Mouse (Mus musculus): ENCODE results near the gene Krtcap3. TPM values are rescaled to one million over a fixed set of nuclear protein-coding genes. Genes with fewer than 3 reads are reported as not detected.

The Krtcap3 gene
- total RNA-seq, 2 experiments from 2014 or later = 2.2 to 4.0 TPM

DNA sequence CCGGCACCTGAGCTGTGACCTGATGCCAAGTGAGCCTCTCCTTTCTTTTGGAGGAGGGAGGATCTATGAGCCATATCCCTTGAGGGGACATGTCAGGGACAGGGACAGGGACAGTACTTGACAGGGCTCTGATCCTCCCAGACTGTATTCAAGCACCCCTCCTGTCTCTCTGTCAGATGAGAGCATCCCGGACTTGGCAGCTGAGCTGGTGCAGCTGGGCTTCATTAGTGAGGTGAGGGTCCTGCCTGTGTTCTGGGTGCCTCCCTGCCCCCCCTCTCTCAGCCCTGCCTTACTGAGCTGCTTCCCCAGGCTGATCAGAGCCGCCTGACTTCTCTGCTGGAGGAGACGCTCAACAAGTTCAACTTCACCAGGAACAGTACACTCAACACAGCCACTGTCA, 775 bp upstream of the Krtcap3 start:
- DNase-seq (ENCODE audit: low spot score in 2 of 2) = no peak
- intact Hi-C loops (cut with DNase I) = no loop called here

DNA sequence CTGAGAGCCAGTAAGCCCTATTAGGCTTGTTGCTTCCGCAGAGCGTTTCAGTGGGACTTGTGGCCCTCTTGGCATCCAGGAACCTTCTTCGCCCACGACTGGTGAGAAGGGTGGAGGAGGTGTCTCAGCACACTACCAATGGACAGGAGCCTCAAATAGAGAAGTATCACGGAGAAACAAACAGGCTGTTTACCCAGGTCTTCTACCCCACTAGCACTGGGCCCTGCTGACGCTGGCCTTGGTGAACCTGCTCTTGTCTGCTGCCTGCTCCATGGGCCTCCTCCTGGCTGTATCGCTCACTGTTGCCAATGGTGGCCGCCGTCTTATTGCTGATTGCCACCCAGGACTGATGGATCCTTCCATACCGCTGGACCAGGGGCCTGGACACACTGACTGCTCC, 660 bp downstream of the Krtcap3 start:
- intact Hi-C loops (cut with DNase I) = no loop called here
- DNase-seq (ENCODE audit: low spot score in 2 of 2) = peak in 1 of 2 experiments; percentile 17

DNA sequence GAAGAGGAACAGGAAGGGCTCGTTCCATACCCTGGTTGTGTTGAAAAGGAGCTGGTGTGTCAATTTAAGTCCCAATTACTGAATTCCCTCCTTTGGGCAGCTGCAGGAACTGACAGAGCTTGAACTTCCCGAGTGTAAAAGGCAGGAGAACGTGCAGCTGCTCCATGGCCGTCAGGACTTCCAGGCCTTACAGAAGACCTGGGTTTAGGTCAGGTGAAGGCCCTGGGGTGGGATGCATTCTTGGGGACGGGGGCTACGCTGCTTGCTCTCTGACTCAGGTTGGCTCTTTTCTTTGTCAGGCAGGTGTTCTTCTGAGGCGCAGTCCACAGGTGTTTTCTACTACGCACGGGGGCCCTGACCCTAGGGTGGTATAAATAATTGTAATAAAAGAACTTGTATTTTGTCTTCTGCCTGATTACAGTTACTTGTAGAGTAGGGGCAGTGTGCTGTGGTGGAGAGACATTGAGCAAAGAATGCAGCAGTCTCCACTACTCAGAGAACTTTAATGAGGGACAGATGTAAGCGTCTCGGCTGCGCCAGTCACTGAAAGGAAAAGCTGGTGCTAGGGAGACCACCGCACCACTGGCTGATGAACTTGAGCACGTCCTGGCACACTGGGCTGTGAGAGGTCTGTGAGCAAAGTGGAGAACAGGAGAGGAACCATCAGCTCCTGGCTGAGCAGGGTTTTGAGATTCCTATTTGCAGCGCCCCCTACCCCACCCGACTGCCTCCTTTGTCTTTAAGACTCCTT, 1.5 kb downstream of the Krtcap3 start:
- intact Hi-C loops (cut with DNase I) = no loop called here
- no peak for DNase-seq (ENCODE audit: low spot score in 2 of 2)

DNA sequence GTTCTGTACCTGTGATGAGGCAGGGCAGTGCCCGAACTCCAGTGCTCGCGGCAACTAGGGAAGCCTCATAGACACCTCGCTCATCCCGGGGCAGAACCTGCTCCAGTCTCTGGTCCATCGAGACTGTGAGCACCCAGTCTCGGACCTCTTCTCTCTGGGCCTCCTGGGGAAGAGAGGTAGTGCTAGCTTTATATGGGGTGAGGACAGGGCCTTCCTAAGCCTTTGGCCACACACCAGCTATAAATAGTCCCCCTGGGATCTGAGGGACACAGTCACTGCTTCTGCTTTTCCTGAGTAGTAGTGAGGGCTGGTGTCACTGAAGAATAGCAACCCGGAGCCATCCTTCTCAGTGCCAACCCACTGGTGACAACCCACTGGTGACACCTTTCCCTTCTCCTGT, 2.3 kb downstream of the Krtcap3 start:
- intact Hi-C loops (cut with DNase I) = no loop called here
- DNase-seq (ENCODE audit: low spot score in 2 of 2) = no peak

DNA sequence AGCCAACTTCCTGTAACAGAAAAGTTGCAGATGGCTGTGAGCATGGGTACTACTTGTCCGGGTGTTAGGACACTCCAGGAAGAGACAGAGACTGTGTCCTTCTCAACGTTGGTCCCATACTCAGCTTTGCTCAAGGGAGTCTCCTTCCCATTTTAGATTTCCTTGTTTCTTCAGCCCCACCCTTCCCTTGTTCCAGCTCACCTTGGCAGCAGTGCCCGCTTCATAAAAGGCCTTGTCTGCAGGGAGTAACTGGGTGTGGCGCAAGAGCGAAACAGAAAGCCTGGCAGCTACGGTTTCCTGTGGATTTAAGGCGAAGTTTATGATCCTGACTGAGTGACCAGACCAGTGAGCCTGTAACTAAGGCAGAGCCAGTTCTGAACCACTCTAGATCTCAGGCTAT, 3.0 kb downstream of the Krtcap3 start:
- intact Hi-C loops (cut with DNase I) = no loop called here

DNA sequence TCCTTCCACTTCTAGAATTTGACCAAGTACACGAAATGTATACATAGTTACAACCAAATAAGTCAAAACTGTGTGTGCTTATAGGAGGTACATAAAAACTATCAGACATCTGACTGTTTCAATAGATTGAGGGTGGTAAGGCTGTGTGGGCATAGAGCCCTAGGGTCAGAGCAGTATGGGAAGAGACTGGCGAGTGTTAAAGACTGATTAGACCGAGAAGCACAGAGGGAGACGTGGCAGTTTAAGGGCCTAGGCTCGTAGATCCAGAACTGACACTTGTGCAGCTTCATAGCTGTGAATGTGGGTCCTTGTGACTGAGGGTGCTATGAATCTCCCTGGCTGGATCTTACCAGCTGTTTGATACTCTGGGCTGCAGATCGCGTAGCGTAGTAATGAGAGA, 3.4 kb downstream of the Krtcap3 start:
- intact Hi-C loops (cut with DNase I) = no loop called here

More for the DNA sequence above, 3.0 kb downstream of the Krtcap3 start:
- DNase-seq (ENCODE audit: low spot score in 2 of 2) = no peak

DNA sequence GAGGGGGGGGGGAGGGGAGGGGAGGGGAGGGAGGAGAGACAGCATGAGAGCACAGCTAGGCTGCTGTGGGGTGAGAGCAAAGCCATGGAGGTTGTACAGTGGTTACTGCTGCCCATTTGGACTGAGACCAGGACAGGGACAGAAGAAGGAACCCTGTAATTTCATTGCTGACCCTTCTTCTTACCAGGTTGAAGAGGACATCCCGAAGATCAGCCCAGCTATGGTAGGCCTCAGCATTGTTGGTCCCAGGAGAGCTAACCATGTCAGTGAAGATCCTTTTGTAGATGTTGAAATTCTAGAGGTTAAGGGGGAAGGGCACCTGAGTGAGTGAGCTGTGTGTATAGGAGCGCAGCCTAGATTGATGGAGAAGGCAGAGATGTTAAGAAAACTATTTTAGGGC, 3.9 kb downstream of the Krtcap3 start:
- DNase-seq (ENCODE audit: low spot score in 2 of 2) = no peak
- intact Hi-C loops (cut with DNase I) = no loop called here

More for the DNA sequence above, 3.4 kb downstream of the Krtcap3 start:
- no peak for DNase-seq (ENCODE audit: low spot score in 2 of 2)

DNA sequence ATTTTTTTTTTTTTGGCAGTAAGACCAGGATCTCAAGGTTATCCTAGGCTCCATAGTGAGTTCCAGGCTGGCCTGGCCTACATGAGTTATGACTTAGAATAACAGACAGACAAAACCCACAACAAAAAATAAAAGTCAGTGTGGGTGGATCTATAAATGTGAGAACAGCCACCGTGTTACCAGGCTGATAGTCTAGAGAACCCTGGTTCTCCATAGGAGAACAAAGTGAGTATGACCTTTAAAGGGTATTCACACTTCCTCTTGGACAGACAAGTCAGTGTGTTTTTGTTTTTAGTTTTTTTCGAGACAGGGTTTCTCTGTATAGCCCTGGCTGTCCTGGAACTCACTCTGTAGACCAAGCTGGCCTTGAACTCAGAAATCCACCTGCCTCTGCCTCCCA, 4.5 kb downstream of the Krtcap3 start:
- intact Hi-C loops (cut with DNase I) = no loop called here
- no peak for DNase-seq (ENCODE audit: low spot score in 2 of 2)

DNA sequence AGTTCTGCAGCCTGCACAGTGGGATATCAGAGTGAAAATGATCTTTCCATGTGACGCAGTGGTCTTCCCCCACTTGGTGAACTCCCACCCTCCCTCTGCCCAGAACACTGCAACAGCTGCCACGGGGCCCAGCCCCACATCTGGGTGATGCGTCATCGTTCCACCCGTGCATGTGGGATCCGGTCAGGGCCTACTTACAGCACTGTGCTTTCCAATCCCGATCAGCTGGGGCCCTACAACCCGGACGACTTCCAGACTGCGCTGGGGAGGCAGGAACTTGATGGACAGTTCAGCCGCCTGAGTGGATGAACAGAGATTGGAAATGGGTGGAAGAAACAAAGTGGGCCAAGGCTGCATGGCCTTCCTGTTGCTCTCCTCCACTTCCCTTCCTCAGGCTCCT, 6.1 kb downstream of the Krtcap3 start:
- no peak for DNase-seq (ENCODE audit: low spot score in 2 of 2)
- intact Hi-C loops (cut with DNase I) = no loop called here

DNA sequence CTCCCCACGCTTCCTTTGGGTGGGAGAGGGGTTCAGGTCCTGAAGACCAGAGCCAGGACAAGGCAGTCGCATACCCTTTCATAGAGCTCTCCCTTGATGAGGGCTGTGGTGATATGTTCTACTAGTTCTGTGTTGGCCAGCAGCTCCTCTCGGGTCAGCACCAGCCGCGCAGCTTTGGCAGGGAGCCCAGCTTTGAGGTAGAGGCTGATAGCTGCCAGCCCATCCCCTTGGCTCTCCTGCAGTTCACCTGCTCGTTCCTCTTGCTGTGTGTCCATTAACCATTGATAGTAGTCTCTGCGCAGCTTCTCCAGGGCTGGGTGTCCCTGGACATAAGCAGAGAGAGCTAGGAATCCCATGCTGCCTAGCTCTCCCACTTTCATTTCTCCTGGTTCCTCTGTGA, 14.6 kb downstream of the Krtcap3 start:
- DNase-seq (ENCODE audit: low spot score in 2 of 2) = no peak
- intact Hi-C loops (cut with DNase I) = no loop called here

DNA sequence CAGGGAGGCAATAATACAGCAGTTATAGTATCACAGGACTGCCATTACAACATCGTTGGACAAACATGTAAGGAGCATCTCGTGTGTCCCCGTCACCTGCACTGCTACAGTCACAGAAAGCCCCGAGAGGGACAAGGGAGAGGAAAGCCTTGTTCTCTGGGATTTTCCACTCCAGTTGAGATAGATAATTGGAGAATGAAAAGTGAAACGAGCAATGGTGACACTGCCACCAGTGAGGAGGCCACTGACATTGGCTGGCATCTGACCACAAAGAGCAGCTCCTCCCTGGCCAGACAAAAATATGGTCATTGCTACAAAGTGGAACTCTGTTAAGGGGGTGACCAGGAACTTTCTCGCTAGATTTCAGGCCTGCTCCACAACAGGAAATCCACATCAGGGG, 16.2 kb downstream of the Krtcap3 start:
- no peak for DNase-seq (ENCODE audit: low spot score in 2 of 2)
- intact Hi-C loops (cut with DNase I) = no loop called here

DNA sequence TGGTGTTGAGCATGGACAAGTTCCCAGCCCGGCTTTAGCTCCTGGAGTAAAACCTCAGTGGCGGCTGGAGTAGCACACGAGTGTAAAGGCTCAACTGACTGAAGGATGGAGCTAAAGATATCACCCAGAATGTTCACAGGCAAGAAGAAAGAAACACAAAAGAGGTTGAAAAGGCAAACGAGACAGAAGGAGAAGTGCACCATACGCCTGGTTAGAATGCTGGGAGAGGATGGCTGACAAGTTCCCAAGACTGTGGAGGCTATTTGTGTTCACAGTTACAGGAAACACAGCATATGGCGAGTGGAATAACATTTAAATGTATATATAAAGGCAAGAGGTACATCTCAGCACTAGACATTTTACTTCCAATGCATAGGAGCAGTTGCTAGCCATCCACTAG, 21.5 kb downstream of the Krtcap3 start:
- intact Hi-C loops (cut with DNase I) = no loop called here
- DNase-seq (ENCODE audit: low spot score in 2 of 2) = no peak

DNA sequence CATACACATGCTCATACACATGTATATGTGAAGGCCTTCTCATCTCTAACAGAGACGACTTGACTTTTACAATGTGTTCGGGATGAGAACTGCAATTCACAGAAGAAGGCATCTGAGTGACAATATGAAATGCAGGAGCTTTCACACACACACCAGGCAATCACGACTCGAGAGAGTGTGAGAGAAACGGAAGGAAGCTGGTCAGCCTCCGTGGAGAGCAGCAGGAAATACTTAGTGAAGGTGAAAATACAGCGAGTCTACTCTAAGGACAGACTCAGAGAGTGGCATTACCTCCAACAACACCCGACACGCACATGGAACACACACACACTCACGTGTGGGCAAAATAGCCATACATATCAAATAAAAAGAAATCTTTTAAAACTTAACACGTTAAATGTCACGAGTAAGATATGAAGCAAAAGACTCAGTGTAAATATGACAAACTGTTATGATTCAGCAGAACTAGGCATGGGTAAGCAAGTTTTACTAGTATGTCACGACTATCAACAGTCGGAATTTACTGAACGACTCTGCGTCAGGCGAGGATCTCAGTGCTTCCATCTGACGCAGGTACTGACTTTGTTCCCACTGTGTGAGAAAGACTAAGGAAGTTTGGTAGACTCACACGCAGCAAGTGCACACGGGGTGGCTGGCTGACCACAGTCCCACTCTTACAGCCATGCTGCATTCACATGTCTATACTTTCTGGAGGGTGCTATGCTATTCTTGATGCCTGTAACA, 27.9 kb downstream of the Krtcap3 start:
- DNase-seq (ENCODE audit: low spot score in 2 of 2) = no peak

DNA sequence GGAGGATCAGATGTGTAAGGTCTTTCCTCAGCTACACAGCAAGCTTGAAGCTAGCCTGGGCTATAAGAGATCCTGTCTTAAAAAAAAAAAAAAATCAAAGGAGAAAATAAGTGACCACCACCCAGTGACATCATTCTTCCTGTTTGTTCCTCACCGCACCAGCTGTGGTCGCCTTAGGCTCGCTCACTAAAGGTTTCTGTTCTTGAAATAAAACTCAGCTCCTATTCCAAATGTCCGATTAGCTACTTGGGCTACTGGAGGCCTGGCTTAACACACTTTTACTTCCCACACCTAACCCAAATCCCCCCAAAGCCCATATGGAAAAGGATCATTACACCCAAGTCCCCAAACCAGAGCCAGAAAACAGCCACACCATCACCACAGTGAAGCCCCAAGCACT, 36.7 kb downstream of the Krtcap3 start:
- intact Hi-C loops (cut with DNase I) = no loop called here

More for the DNA sequence above, 27.9 kb downstream of the Krtcap3 start:
- intact Hi-C loops (cut with DNase I) = no loop called here

DNA sequence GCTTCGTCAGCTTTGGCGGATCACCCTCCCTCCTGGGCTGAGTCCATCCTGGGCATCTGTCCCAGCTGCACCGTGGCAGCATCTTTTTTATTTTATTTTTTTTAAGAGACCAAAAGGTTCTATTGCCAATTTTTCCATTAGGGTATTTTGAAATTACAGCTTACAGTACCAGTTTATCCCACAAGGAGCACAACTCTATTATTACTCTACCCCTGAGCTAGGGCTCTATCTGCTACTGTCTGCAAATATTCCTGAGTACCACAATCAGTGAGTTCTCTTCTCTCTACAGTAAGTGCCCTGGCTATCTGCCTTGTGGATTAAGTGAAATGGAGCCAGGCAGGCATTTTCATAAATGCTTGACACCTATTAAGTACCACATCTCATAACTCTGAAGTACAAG, 37.2 kb downstream of the Krtcap3 start:
- DNase-seq (ENCODE audit: low spot score in 2 of 2) = no peak
- intact Hi-C loops (cut with DNase I) = no loop called here

More for the DNA sequence above, 36.7 kb downstream of the Krtcap3 start:
- no peak for DNase-seq (ENCODE audit: low spot score in 2 of 2)

DNA sequence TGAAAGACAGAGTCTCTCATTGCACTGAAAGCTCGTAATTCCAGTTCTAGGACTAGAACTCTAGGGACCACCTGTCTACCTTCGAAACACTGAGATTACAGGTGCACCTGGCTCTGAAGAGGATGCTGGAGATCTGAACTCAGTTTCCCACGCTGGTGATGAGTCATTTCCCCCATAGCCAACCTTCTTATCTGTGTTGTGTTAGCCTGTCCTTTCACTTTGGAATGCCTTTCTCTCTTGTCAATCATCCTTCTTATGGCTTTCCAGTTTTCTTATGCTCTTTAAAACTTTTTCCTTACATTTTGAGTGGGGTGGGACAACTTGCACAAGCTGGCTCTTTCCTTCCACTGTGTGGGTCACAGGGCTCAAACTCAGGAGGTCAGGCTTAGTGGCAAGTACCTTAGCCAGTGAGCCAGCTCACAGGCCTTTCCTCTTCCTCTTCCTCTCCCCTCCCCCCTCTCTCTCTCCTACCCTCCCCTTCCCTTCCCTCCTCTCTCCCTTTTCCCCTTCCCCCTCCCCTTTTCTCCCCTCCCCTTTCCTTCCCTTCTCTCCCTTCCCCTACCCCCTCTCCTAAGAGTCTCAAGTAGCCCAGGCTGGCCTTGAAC, 38.2 kb downstream of the Krtcap3 start:
- no peak for DNase-seq (ENCODE audit: low spot score in 2 of 2)
- intact Hi-C loops (cut with DNase I) = loop anchor here (2.0 to 5.0 kb wide), 2 partner anchors 49 to 178 kb away; partner anchors contain the start of genes Gm9970 and Nrbp1

DNA sequence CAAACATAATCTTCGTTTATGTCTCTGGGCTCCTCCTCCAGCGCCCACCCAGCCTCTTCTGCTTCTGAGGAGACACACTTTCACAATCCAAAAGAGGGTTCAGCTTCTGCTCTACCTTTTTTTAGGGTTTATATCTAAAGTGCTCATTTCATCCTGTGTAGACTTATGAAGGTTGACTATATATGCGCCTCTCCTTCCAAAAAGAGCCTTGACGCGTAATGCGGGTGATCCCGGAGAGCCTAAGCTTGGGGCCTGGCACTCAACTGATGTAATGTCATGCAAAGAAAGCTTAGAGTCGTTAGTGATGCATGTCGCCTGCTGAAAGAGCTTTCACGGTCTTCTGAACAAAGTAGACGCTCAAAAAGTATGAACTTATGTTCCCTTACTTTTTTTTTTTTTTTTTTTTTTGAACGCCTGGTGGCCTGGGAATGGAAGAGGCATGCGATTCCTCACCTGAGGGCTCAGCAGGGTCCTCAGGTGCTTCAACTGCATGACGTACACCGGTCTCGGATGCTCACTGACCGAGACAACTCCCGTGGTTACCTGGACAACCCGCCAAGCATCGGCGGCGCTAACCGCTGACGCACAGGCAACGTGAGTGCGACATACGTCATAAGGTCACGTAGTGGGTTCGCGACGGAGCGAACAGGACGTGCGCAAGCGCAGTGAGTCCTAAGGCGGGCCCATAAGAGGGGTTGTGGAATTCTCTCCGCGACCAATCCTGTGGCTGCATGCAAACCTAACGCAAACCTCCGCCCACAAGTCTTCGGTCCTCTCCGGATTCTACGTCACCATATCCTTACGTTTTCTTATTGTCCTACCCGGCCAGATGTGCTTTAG, 39.2 kb downstream of the Krtcap3 start, which contains the start of gene Ift172:
Gene Ift172 (minus strand): TSS at position 596 of the 840 bp plus-strand sequence.
- intact Hi-C loops (cut with DNase I) = loop anchor here (2.0 to 5.0 kb wide), 2 partner anchors 50 to 177 kb away; partner anchors contain the start of genes Gm9970 and Nrbp1
- peak; percentile 96 for DNase-seq (ENCODE audit: low spot score in 2 of 2)

DNA sequence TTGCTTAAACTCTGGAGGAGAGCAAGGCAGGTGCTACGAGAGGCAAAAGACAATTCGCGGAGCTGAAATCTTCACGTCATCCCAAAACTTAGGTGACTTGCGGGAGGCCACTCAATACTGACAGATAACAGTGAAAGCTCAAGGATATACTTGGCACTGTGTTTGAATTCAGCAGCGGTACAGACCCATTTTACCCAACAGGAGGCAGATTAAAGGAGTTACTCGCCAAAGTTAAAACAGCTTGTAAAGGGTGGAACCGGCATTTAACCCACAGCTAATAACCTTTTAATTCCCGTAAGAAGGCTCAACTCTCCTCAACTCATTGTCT, 39.8 kb downstream of the Krtcap3 start:
- intact Hi-C loops (cut with DNase I) = loop anchor here (2.0 to 5.0 kb wide), 2 partner anchors 51 to 176 kb away; partner anchors contain the start of genes Gm9970 and Nrbp1
- no peak for DNase-seq (ENCODE audit: low spot score in 2 of 2)

DNA sequence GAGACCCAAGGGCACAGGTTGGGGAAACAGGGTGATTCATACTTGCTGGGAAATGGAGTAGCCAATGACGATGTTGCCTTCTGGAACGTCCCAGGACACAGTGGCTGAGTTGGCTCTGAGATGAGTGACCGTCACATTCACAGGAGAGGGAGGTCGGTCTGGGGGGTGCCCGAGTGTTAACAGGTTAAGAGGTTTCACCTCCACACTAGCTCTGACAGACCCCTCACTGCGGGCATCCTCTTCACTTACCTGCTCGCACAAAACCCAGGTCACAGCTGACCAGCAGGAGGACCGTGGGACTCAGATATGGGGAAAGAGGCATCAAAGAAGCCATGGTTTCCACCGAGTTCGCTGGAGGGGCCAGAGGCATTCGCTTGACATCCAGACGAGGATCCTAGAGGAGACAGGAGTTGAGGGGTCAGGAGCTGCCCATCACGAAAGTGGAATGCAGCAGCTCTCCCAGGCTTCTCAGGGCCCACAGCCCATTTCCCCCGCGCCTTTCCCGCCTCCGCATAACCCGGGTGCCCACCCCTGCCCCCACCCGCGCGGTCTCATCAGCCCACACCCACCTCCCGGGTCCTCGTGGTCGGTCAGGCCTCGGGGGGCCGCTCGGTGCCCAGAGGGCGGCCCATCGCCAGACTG, 43.6 kb downstream of the Krtcap3 start:
- intact Hi-C loops (cut with DNase I) = loop anchor here (5.0 kb wide), 1 partner anchor 172 kb away; no protein-coding TSS in a partner anchor
- peak in 1 of 2 experiments; percentile 18 for DNase-seq (ENCODE audit: low spot score in 2 of 2)
